Mouse (Mus musculus) lung, postnatal 4 days (tissue): ENCODE measurements at regions not wholly inside any gene's neighbourhood (a gene's known extent, or its start where the extent isn't known, plus 50 kb on each side); places are given as distances from the start of the nearest gene placed in this dataset.

Experiments used
- DNase-seq, 2 experiments: peaks; one replicate each; pipeline ENCODE4 v3.0.0; 2021

GRCm38 (mm10) chr11:23170813-23171212 is 85.0 kb upstream of the Xpo1 start:
- DNase-seq, result no peak

GRCm38 (mm10) chr11:23171760-23172159 is 84.1 kb upstream of the Xpo1 start:
- no peak for DNase-seq

DNA sequence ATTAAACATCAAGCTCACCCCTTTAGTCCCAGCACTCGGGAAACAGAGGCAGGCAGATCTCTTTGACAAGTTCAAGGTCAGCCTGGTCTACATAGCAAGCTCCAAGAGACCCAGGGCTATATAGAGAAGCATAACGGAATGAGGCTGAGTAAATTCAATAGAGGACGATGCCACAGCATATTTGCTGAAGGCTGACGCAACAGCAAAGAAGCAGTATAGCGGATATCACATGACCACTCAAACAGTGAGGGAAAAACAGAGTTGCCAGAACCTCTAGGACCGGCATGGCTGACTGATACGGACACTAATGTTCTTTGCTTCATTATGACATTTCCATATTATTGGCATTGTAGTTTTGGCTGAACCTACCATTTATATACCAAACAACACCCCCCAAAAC is 74.2 kb upstream of the Xpo1 start:
- DNase-seq, result no peak

GRCm38 (mm10) chr11:23185211-23185610 is 70.6 kb upstream of the Xpo1 start:
- no peak for DNase-seq

DNA sequence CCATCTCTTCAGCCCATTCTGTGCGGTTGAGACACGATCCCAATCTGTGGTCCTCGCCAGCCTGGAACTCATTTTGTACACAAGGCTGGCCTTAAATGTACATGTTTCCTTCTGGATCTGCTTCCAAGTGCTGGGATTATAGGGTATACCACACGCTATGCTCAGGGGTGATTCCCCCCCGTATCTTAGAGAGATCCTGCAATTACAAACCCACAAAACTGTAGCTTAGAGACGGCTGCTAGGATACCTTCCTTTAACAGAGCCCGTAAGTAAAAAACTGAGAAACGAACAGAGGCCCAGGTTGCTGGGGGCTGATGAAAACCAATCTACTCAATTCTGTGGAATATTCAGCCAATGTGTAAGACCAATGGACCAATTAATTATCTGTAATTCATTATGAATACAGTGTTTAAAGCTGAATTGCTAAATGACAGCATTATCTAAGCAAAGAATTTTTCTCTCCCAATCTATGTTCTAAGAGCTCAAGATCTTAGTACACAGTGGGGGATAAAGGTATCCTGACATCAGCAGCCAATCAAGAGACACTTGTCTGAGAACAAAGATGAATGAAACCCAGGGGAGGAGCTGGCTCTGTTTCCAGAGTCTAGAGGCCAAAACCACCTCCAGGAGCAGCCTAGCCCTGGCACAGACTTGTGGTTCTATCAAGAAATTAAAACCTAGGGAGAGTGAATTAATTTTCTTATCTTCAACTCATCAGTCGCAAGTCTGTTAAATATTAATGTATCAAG is 54.0 kb upstream of the Xpo1 start:
- DNase-seq, result no peak

DNA sequence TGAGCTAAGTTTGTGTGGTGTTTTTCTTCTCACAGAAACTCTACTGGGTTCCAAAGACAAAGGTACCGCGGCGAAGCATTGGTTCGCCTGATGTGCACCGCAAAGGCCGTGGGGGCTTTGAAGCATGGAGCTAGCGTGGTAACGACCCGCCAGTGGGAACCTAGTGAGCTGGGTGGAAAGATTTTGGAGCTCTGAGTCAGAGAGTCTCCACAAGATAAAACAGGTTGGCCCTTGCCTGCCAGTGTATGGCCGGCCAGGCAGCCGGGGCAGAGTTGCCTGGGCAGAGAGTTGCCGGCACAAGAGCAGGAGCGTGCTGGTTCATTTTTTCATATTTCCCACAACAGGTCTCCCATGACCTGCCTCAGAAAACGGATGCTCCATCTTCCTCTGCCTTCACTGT is 52.3 kb upstream of the Xpo1 start:
- DNase-seq, result no peak

DNA sequence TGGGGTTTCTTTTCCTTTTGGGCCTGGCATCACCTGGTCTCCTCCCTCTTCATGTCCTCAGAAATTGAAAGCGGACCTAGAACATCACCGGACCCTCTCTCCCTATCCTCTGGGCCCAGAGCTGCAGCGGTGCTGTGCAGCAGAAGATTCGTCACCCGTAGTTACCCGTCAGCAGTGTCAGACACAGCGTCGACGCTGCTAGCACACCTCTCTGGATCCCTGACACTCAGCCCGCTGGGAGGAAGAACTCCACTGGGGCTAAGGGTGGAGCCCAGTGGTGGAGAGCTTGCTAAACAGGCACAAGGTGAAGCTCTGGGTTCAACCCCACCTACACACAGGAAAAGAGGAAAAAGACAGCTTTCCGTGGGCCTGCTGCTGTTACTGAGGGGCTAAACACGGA is 51.8 kb upstream of the Xpo1 start:
- DNase-seq, result no peak
